Mouse (Mus musculus) cerebellum, adult (tissue): ENCODE data around the gene Tspan13.

ENCODE experiments used
- ATAC-seq: cut with Nextera tagmentation; 2 replicates; pipeline ENCODE4 v1.9.2; 2017; ENCODE audit warnings: mild to moderate bottlenecking, moderate library complexity, mixed read lengths; ENCODE audit not compliant: insufficient number of reproducible peaks, low FRiP score, low TSS enrichment

Gene Tspan13

DNA sequence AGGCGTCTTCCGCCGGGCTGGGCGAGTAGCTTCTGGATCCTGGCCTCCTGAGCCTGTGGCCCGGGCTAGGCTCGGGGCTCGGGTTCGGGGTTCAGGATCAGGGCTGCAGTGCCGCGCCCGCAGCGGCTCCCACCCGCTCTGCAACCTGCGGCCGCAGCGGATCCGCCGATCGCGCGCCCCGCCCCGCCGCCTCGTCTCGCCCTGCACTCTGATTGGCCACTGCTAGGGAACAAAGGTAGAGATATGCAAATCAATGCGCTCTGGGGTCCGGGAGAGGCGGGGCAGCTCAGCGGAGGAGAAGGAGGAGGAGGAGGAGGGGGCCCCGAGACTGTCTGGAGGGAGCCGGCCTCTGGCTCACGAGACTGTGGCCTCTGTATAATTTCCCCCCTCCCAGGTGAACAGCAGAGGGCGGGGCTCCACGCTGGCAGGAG lies at the start of gene Tspan13:
Gene Tspan13, minus strand, starts transcription at position 153 of the 431 bp plus-strand sequence.
- ATAC-seq = peak; percentile 95

DNA sequence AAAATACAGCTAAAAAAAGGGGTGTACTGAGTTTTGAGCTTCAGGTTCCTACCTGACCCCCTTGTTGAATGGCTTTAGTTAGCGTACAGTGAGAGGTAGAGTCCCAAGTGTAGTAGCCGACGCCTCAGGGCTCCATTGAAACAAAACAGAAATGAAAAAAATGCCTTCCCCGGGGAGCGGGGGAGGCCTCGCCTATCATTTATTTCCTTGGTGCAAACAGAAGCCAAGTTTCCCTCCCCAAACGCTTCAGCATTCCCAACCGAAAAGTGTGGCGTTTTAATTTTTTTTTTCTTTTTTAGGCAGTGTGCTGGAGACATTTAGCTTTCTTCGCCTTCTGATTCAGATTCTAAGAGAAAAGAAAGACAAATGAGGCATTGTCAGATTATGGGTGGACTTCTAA lies 49.7 kb upstream of the Tspan13 start:
- no peak for ATAC-seq

DNA sequence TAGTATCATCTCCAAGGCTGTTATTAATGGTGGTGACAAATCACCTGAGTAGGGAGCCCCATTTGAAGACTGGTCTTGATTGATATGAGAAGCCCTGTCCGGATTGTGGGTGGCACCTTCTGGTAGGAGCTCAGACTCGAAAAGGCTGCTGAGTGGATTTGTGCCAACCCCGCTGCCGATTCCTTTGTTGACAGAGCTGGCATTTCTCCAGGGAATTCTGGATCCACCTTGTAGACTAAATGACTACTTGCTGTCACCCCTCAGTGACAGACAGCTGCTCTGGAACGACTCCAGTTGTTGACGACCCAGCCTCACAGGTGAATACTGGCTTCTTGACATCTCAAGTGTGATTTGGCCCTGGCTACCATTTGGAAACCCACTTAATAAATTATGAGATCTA lies 46.9 kb upstream of the Tspan13 start:
- no peak for ATAC-seq

DNA sequence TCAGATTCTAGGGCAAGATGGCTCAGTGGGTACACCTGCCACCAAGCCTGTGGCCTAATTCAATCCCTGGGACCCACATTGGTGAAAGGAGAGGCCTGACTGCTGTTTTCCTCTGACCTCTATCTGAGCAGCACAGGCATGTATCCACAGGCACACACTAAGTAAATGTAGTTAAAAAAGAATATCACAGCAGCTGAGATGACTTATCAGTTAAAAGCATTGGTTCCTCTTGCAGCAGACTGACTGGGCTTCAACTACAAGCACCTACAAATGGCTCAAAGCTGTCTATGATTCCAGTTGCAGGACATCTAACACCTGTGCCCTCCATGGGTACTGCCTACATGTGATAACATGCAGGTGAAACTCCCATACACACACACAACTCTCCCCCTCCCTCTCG lies 46.5 kb upstream of the Tspan13 start:
- ATAC-seq = no peak

DNA sequence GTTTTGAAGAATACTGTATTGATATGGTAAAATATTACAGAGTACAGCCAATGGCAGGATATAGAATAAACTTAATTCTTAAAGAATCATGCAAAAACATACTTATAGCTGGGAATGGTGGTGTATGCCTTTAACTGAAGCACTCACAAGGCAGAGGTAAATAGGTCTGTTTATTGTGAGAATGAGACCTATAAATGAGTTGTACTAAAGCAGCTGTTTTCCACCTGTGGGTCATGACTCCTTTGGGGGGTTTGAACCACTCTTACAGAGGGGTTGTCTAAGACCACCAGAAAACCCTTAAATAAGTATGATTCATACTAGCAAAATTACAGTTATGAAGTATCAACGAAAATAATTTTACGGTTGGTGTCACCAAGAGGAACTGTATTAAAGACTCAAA lies 43.1 kb upstream of the Tspan13 start:
- no peak for ATAC-seq

DNA sequence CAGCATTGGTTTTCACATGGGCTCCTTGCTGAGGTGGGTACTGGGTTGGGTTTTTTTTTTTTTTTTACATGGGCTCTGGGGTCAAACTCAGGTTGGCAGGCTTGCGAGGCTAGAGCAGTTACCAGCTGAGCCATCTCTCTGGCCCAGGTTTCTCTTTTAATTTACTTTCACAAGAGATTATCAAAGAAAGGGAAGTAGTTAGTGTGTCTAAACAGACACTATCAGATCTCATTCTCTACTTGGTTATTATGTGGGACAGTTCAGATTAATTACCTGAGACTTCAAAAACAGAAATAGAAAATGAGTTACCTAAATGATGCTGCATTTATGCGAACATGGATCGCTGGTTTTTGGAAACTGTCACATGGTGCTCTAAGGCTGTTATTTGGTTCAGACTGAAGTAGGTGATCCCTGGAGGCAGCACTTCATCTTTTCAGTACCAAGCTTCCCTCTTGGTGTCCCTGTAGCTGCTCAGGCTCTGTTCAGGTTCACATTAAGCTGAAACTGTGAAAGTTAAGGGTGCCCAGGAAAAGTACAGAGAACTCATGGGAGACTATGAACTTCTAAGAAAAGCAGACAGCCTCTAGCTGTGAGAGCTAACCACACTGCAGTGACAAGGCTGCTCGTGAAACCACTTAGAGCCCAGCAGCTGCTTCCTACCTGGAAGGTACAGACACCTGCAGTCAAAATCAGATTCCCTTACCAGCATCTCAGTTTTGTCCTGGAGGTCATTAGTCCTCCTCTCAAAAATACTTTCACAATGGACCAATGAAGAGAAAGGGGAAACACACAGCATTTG lies 36.0 kb upstream of the Tspan13 start:
- no peak for ATAC-seq

DNA sequence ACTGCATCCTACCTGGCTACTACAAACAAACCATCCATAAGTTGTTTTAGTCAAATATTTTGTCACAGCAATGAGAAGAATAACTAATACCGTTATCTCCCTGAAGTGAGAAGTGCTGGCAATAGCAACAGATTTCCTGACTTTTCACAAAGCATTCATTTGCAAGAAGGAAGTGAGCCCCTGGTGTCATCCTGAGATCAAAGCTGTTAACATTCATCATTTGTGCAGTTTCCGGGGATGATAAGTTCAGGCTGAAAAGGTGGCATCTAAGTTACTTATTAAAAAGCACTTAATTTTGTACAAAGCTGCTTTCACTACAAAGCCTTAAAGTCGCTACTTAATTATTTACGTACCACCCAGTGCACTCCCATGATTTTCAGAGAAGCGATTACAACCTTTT lies 30.6 kb upstream of the Tspan13 start:
- no peak for ATAC-seq

DNA sequence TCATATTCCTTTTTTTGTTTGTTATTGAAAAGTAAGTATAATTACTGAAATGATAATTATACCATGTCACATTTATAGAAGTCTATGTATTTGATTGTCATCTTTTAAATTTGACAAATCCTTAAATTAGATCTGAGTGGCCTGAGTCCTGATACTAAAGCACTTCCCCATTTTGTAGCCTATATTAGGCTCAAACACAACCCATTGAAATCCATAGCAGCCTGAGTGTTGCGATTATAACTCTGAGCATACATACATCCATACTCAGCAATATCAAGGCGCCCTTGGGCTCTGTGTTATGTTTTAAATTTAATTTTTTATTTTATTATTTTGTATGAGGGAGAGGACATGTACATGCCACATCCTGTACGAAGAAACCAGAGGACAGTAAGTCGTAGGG lies 27.9 kb upstream of the Tspan13 start:
- no peak for ATAC-seq

DNA sequence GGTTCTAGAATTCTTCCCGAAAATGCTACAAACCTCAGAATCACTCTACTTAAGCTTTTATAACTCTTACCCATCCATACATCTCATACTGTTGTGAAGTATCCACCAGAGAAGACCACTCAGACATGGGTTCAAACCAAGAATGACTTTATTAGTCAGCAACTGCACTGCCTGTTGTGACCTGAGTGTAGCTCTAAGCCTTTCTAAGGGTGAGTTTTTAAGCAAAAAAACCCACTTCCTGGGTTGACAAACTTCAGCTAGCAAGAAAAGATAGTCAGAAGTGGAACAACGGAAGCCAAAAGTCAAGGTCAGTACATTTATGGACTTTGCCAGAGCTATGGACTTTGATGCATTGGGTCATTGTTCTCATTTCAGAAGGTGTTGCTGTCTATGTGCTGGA lies 25.2 kb upstream of the Tspan13 start:
- no peak for ATAC-seq

DNA sequence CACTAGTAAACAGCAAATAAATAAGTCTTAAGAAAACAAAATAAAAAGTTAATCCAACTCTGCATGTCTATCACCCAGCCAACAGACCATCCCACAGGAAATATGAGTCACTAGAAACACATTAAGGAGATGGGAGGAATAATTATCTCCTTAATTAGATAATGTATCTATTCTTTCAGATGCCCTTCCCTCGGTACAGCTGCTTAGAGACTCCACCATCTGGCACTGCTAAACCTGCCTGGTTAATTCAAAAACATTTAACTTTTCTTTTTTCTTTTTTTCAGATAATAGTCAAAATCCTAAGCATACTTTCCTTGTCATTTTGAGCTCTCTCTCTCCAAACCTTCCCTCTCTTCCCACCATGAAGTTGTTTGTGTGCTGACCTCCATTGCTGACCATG lies 23.6 kb upstream of the Tspan13 start:
- ATAC-seq = no peak

DNA sequence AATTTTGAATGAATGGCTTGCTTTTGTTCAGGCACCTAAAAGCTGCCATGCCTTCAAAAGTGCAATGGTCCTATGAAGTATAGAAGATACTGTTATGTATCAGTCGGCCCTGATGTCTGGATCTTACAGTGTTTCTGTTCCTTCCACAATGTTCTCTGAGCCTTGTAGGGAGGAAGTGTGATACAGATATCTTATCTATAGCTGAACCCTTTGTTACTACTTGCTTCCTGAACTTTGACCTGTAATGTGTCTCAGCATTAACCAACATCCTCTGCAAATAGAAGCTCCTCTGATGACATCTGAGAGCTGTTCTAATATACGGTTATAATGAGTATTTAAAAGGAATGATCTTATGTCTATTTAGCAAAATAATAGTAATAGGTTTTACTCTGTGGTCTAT lies 15.4 kb upstream of the Tspan13 start:
- ATAC-seq = no peak

DNA sequence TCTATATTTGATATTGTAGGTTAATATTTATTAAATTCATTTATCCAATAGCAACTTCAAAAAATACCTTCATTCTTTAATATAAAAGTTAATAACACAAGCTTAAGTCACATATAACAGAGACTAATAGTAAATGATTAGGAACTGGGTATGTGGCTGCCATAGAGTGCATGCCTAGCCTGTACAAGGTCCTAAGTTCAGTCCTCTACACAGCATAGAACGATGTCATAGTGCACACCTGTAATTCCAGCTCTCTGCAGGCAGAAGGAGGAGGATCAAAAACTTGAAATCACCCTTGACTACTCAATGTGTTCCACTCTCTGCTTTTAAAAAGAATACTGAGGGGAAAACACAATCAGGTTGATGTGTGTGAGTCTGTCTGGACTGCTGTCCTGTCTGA lies 8.0 kb upstream of the Tspan13 start:
- no peak for ATAC-seq

DNA sequence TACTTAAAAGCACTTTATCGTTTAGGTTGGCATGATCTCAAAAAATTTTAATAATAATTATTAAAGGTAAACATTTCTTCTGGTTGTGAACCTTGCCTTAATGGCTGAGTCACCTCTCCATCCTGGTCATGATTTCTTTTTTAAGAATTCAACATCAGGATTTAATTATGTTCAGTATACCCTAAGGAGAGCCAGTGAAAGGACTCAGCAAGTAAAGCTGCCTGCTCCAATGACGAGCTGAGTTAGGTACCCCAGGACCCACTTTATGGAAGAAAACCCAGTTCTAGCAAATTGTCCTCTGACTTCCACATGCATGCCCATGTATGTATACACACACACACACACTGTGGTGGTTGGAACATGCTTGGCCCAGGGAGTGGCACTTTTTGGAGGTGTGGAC lies 5.3 kb upstream of the Tspan13 start:
- ATAC-seq = no peak

DNA sequence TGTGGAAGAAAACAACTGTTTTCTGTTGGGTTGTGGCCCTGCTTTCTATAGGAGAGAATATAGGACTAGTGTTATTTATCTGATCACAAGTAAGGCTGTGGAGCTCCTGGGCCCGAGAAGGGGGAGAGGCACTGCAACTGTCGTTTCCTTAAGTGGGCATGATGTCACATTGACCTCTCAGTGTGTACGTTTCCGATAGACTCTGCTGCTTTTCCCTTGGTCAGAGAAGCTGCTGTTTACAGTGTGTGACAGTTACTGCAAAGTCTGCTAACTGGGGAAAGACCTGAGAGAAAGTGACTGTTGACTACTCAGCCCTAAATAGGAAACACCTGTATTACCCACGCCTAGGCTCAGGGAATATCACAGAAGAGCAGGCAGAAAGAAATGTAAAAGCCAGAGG lies 3.9 kb upstream of the Tspan13 start:
- no peak for ATAC-seq

DNA sequence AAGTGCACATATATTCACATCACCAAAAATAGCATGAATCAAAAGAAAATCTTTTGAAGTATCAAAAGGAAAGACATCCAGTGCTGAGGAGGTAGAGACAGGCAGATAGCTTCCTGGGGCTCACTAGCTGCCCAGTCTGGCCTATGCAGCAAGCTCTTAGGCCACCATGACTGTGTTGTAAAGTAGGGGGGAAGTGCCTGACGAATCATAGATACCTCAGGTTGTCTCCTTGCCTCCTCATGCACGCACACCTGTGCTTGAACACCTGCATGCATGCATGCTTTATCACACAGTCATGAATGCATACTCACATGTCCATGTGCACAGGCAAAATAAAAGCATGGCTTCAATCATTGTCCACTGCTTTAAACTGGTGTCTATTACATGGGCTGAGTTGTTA lies 2.4 kb upstream of the Tspan13 start:
- ATAC-seq = no peak

DNA sequence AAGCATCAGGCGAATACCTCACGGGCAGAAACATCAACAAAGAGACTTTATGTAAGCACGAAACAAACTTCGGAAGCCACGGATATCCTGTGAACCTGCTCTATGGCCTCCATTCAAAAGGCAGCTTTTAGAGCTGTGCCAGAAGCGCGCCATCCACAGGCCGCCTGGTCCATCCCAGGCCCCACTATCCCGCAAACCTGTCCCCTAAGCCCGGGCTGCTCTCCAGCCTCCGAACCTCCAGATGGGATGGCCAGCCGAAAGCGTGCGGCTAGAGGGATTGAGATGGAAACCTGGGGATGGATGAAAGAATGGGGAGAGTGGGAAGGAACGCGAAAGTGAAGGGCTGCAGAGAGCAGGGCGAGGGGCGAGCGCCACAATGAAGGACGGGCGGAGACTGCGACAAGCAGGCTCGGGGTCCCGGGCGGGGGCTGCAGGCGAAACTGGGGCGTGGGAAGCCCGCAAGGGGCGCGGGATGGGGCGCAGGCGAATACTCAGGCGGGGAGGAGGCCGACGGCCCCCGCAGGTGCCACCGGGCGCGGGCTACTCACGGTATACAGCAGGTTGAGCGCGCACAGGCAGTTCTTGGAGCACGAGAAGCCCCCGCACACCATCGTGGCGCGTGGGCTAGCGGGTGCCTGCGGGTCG lies 475 bp downstream of the Tspan13 start:
- peak; percentile 68 for ATAC-seq

DNA sequence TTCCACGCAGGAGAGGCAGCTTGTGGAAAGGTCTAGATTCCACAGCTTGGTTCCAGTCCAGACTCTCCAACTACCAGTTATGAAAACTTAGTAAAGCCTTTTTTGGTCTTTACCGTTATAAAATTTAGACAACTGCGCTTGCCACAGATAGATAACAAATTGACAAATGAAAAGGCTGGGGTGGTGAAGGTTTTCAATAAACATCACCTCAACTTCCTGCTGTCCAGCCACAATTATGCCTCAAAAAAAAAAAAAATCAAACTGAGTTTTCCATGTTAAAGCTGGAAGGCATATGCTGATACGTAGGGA lies 1.1 kb downstream of the Tspan13 start:
- no peak for ATAC-seq

DNA sequence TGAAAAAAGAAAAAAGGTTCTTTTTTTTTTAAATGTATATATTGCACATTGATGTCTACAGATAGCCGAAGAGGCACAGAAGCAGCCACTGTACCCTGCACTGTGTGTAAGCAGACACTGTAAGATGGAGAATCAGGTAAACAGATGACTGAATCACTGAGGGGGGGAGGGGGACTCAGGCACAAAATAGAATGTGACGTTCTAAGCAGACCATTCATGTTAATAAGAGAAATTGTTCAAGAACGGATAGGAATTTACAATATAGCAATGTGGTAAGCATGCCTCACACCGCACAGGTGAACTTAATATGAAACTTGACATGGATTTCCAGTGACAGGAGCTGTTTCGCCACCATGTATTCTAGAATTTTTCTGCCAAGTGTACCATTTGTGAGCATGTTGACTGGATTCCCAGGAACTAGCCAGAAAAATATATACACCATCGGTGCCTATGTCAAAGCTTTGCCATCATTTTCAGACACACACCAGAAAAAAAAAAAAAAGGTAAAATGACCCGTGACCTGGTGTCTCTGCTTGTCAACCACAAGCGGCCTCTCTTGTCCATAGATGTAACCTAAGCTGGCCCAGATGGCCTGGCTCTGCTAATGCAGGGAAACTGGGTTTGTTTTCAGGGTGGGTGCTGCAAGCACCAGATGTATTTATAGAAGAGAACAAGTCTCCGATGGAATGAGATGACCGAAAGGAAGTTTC lies 1.6 kb downstream of the Tspan13 start:
- ATAC-seq = no peak

DNA sequence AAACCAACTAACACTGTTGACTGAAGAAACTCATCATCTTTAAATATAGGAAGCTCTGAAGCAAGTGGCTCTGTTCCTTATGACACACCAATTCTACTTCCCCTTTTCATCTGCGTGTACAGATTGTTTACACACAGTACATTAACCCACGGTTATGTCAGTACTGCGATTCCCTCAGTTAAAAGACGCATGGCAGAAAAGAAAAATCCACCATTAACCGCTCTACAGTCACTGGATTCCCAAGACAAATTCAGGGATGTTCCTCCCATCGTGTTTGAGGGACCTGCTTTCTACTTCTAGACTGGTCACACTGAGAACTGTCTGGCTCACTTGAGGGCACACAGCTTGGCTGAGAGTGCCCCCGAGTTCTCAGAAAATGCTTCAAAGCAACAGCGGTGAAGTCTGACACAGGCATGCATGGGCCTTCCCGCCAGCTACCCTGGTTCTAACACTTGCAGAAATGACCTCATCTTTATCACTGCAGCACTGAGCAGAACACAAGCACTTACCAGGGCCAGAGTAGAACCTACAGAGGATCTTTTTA lies 2.7 kb downstream of the Tspan13 start:
- ATAC-seq = no peak

DNA sequence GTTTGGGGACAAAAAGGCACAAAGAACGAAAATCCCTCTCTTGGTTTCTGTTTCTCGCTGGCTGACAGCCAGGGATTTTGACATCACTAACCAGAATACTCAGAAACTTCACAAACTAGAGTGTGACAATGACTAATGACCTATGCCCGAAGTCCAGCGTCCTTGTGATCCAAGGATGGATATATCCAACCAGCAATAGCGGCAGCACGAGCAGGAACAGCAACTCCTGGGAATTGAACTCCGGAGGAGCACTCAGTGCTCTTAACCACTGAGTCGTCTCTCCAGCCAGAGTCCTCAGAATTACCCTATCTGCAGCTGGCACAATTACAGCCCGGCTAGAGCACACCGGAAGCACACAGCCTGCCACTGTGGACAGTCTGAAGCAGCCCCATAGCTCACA lies 5.5 kb downstream of the Tspan13 start:
- ATAC-seq = no peak

DNA sequence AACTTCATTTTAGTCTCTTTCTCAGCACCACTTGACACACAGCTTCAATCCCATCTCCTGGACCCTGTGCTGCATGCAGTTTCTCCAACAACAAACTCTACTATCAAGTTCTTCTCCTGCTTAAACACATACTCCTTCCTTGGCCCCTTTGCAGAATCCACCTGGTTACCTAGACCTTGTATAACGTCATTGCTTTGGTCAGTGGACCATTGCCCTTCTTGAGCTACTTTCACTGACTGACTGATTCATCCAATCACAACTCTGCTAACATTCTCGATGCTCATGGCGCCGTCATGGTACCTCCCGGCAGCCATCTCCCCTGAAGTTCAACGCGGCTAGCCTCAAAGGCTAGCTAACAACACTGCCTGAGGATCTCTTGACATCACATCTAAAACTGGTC lies 6.2 kb downstream of the Tspan13 start:
- ATAC-seq = no peak
